Mouse (Mus musculus) lung, postnatal 0 days (tissue): ENCODE measurements around the gene Man2a1. TPM values are rescaled to one million over a fixed set of nuclear protein-coding genes. Genes with fewer than 3 reads are reported as not detected.
A peak's percentile ranks its signal among the peaks of the same experiment; 100 is the strongest.

ENCODE experiments used
- ATAC-seq: fragments of 200-750 bp; cut with Nextera tagmentation; 2 replicates; pipeline ENCODE4 v1.8.0; 2017; ENCODE audit warnings: moderate library complexity
- DNase-seq: peaks from one replicate; pipeline ENCODE4 v3.0.0-alpha.2; 2016; ENCODE audit warnings: low spot score
- H3K27ac ChIP-seq: fragments of 300-500 bp; sonication (generic); 2 replicates; pipeline ENCODE4 v1.5.1; 2014; ENCODE audit warnings: antibody characterized with exemption, mild to moderate bottlenecking, low read length, mixed read lengths
- H3K27me3 ChIP-seq: fragments of 300-500 bp; sonication (generic); replicated peaks from 2 replicates; pipeline ENCODE4 v1.6.1; 2014; ENCODE audit warnings: low read length, mixed read lengths; ENCODE audit not compliant: insufficient read depth
- H3K36me3 ChIP-seq: fragments of 300-500 bp; sonication (generic); 2 replicates; pipeline ENCODE4 v1.6.1; 2014; ENCODE audit warnings: low read length, mixed read lengths; ENCODE audit not compliant: insufficient read depth
- H3K4me1 ChIP-seq: fragments of 300-500 bp; sonication (generic); 2 replicates; pipeline ENCODE4 v1.6.1; 2014; ENCODE audit warnings: antibody characterized with exemption, low read depth, low read length, mixed read lengths; ENCODE audit not compliant: insufficient read depth
- H3K4me2 ChIP-seq: fragments of 300-500 bp; sonication (generic); replicated peaks from 2 replicates; pipeline ENCODE4 v1.6.1; 2014; ENCODE audit warnings: low read depth, mild to moderate bottlenecking, low read length, moderate library complexity, mixed read lengths
- H3K4me3 ChIP-seq: fragments of 300-500 bp; sonication (generic); 2 replicates; pipeline ENCODE4 v1.5.1; 2014; ENCODE audit warnings: low read depth, low read length
- H3K9ac ChIP-seq: fragments of 300-500 bp; sonication (generic); replicated peaks from 2 replicates; pipeline ENCODE4 v1.6.1; 2014; ENCODE audit warnings: low read depth, mild to moderate bottlenecking
- H3K9me3 ChIP-seq: fragments of 300-500 bp; sonication (generic); 2 replicates; pipeline ENCODE4 v1.6.1; 2016; ENCODE audit warnings: low read length, mixed read lengths
- CTCF ChIP-seq: IDR thresholded peaks from 2 replicates; pipeline ENCODE4 v1.5.1; 2016; ENCODE audit warnings: antibody characterized with exemption, mild to moderate bottlenecking
- EP300 ChIP-seq: IDR thresholded peaks from 2 replicates; pipeline ENCODE4 v1.6.1; 2016; ENCODE audit warnings: antibody characterized with exemption, mild to moderate bottlenecking, control low read depth
- WGBS: fragments of 180-500 bp; shearing (Covaris S2); extraction: QIAGEN DNeasy Blood & Tissue Kit; methylation state at CpG from one replicate; pipeline ENCODE4 v1.1.7; 2014; 5-methylcytosine and 5-hydroxymethylcytosine counted together
- polyA plus RNA-seq: library from polyadenylated mRNA; unstranded; fragments of >200 nt; fragmentation: Nextera tagmentation; extraction: Ambion mirVana; gene quantifications from 2 replicates; pipeline ENCODE4 v1.2.1, GENCODE M21; 2015

Gene Man2a1
- polyA plus RNA-seq, 1 experiment from 2014 or later = 9.7 TPM

- H3K9me3 ChIP-seq = no peaks in the 10 kb centered on the region
- no peak overlapping the region for H3K4me3 ChIP-seq
- H3K9ac ChIP-seq = no peak overlapping the region
- ATAC-seq (no peak), DNase-seq (no peak)
- H3K36me3 ChIP-seq = peaks cover 25% of the 10 kb centered on the region; the same call in 1 of the 2 replicates
- no peak overlapping the region for H3K4me2 ChIP-seq
- H3K27me3 ChIP-seq = no peaks in the 10 kb centered on the region
- no peak overlapping the region for H3K27ac ChIP-seq
- 82% methylated on average over 6 of the region's 6 CpGs for WGBS
- no peak for TF ChIP-seq CTCF
- no peak for TF ChIP-seq EP300
- no peaks in the 10 kb centered on the region for H3K4me1 ChIP-seq
Observed at GRCm38 (mm10) chr17:64742715-64743605, 142.4 kb downstream of the Man2a1 start.

GRCm38 (mm10) chr17:64743606-64744300 lies 143.2 kb downstream of the Man2a1 start:
- H3K27ac ChIP-seq = no peak overlapping the region
- DNase-seq = no peak

GRCm38 (mm10) chr17:64746637-64747225 lies 146.2 kb downstream of the Man2a1 start:
- H3K9ac ChIP-seq = no peak overlapping the region
- H3K4me3 ChIP-seq = no peak overlapping the region
- H3K9me3 ChIP-seq = no peaks in the 10 kb centered on the region
- H3K4me1 ChIP-seq = no peaks in the 10 kb centered on the region
- H3K27ac ChIP-seq = no peak overlapping the region
- H3K36me3 ChIP-seq = peaks cover 14% of the 10 kb centered on the region; the same call in 1 of the 2 replicates
- no peak overlapping the region for H3K4me2 ChIP-seq
- 80% methylated on average over 8 of the region's 8 CpGs for WGBS
- H3K27me3 ChIP-seq = no peaks in the 10 kb centered on the region
- TF ChIP-seq EP300 (no peak), CTCF (no peak)
- no peak for DNase-seq
- ATAC-seq = no peak

More at GRCm38 (mm10) chr17:64743606-64744300, 143.2 kb downstream of the Man2a1 start:
- Histone ChIP-seq H3K9me3 (no peaks in the 10 kb centered on the region), H3K36me3 (peaks cover 25% of the 10 kb centered on the region; the same call in 1 of the 2 replicates), H3K4me3 (no peak overlapping the region), H3K9ac (no peak overlapping the region), H3K4me2 (no peak overlapping the region), H3K27me3 (no peaks in the 10 kb centered on the region), H3K4me1 (no peaks in the 10 kb centered on the region)
- 93% methylated on average over 13 of the region's 13 CpGs for WGBS
- ATAC-seq = no peak
- TF ChIP-seq CTCF = no peak
- no peak for TF ChIP-seq EP300

GRCm38 (mm10) chr17:64747461-64747860 lies 146.9 kb downstream of the Man2a1 start:
- Histone ChIP-seq H3K27ac (0 out of 2 replicates have a peak overlapping the region, but pooled peaks have one; percentile 4), H3K4me2 (no peak overlapping the region), H3K4me3 (no peak overlapping the region), H3K36me3 (peaks cover 11% of the 10 kb centered on the region; the same call in 1 of the 2 replicates), H3K27me3 (no peaks in the 10 kb centered on the region), H3K4me1 (no peaks in the 10 kb centered on the region), H3K9me3 (no peaks in the 10 kb centered on the region), H3K9ac (no peak overlapping the region)
- TF ChIP-seq CTCF (no peak), EP300 (no peak)
- 55% methylated on average over 5 of the region's 5 CpGs for WGBS
- peak; percentile 34 for DNase-seq
- ATAC-seq = peak; percentile 38

- DNase-seq (peak; percentile 42), ATAC-seq (no peak)
- no peak overlapping the region for H3K27ac ChIP-seq
- H3K4me2 ChIP-seq = no peak overlapping the region
- no peaks in the 10 kb centered on the region for H3K27me3 ChIP-seq
- H3K4me1 ChIP-seq = no peaks in the 10 kb centered on the region
- peaks cover 10% of the 10 kb centered on the region; the same call in 1 of the 2 replicates for H3K36me3 ChIP-seq
- 44% methylated on average over 2 of the region's 2 CpGs for WGBS
- H3K9me3 ChIP-seq = no peaks in the 10 kb centered on the region
- no peak overlapping the region for H3K4me3 ChIP-seq
- H3K9ac ChIP-seq = no peak overlapping the region
- no peak for TF ChIP-seq EP300
- no peak for TF ChIP-seq CTCF
Observed at GRCm38 (mm10) chr17:64748131-64748530, 147.6 kb downstream of the Man2a1 start.

- Histone ChIP-seq H3K27me3 (no peaks in the 10 kb centered on the region), H3K9me3 (no peaks in the 10 kb centered on the region), H3K27ac (no peak overlapping the region), H3K4me2 (no peak overlapping the region), H3K36me3 (peaks cover 10% of the 10 kb centered on the region; the same call in 1 of the 2 replicates), H3K4me1 (no peaks in the 10 kb centered on the region), H3K9ac (no peak overlapping the region), H3K4me3 (no peak overlapping the region)
- WGBS = 58% methylated on average over 1 of the region's 1 CpGs
- ATAC-seq (no peak), DNase-seq (no peak)
- TF ChIP-seq CTCF (no peak), EP300 (no peak)
Observed at GRCm38 (mm10) chr17:64749146-64749545, 148.6 kb downstream of the Man2a1 start.
